Mouse (Mus musculus): ENCODE measurements around the gene Dcxr.

- TF ChIP-seq CTCF (IDR thresholded peaks at IDR 0.05; ENCODE audit: insufficient read depth, low read length) (no peak), POLR2A (IDR thresholded peaks at IDR 0.05; ENCODE audit: borderline replicate concordance, extremely low read depth, low read depth, low read length) (no peak)
Measured at GRCm38 (mm10) chr11:120736424-120736823, 9.3 kb upstream of the Dcxr start.

Measured in lung, adult 2 months (tissue).